Mouse (Mus musculus) right cerebral cortex, adult 18-20 months (tissue): Measurements from ENCODE around the gene Ier3.

ENCODE experiments used
- DNase-seq: peaks from one replicate; pipeline ENCODE4 v3.0.0; 2022; ENCODE audit warnings: mixed read lengths

Ier3 gene

GRCm38 (mm10) chr17:35812307-35812706 lies 9.2 kb upstream of the Ier3 start:
- no peak for DNase-seq

GRCm38 (mm10) chr17:35812736-35813135 lies 8.7 kb upstream of the Ier3 start:
- no peak for DNase-seq

- peak; percentile 46 for DNase-seq
Observed at GRCm38 (mm10) chr17:35813245-35813647, 8.2 kb upstream of the Ier3 start.

- DNase-seq = no peak
Observed at GRCm38 (mm10) chr17:35813653-35814052, 7.8 kb upstream of the Ier3 start.

GRCm38 (mm10) chr17:35814678-35815077 lies 6.8 kb upstream of the Ier3 start:
- DNase-seq = no peak

GRCm38 (mm10) chr17:35815836-35816235 lies 5.6 kb upstream of the Ier3 start:
- DNase-seq = no peak

GRCm38 (mm10) chr17:35816686-35817085 lies 4.8 kb upstream of the Ier3 start:
- DNase-seq = no peak

GRCm38 (mm10) chr17:35817226-35817625 lies 4.3 kb upstream of the Ier3 start:
- no peak for DNase-seq

- DNase-seq = no peak
Observed at GRCm38 (mm10) chr17:35820111-35820510, 1.4 kb upstream of the Ier3 start.

- no peak for DNase-seq
Observed at GRCm38 (mm10) chr17:35822564-35822963, 1.1 kb downstream of the Ier3 start.

- DNase-seq = peak; percentile 73
Observed at GRCm38 (mm10) chr17:35822964-35823937, 1.8 kb downstream of the Ier3 start, which contains the start of gene Flot1. Gene Flot1, plus strand, starts transcription at chr17:35823230.

- no peak for DNase-seq
Observed at GRCm38 (mm10) chr17:35824402-35824801, 2.9 kb downstream of the Ier3 start.

- no peak for DNase-seq
Observed at GRCm38 (mm10) chr17:35825109-35825850, 3.8 kb downstream of the Ier3 start.

GRCm38 (mm10) chr17:35829737-35830136 lies 8.3 kb downstream of the Ier3 start:
- peak; percentile 89 for DNase-seq

GRCm38 (mm10) chr17:35832400-35833238 lies 11.1 kb downstream of the Ier3 start:
- no peak for DNase-seq

- no peak for DNase-seq
Observed at GRCm38 (mm10) chr17:35833239-35833751, 11.8 kb downstream of the Ier3 start.

- DNase-seq = no peak
Observed at GRCm38 (mm10) chr17:35833894-35834293, 12.4 kb downstream of the Ier3 start.

- DNase-seq = no peak
Observed at GRCm38 (mm10) chr17:35834696-35835422, 13.4 kb downstream of the Ier3 start.

- DNase-seq = no peak
Observed at GRCm38 (mm10) chr17:35835424-35836140, 14.1 kb downstream of the Ier3 start.

- DNase-seq = peak; percentile 90
Observed at GRCm38 (mm10) chr17:35836178-35836965, 14.9 kb downstream of the Ier3 start.
